Mouse (Mus musculus) ES-Bruce4 (cell line): ENCODE data around the gene Klk1b4. TPM values are rescaled to one million over a fixed set of nuclear protein-coding genes. Genes with fewer than 3 reads are reported as not detected.
A peak's percentile ranks its signal among the peaks of the same experiment; 100 is the strongest.
"Not testable (repeated sequence)": the region's sequence is repeated elsewhere in the genome, so short reads cannot be mapped to it uniquely, and the experiment has no call there.

Experiments used
- H3K27ac ChIP-seq: 2 replicates; pipeline ENCODE4 v1.5.1; 2012; ENCODE audit warnings: low read length, inconsistent platforms; ENCODE audit not compliant: insufficient read depth
- H3K27me3 ChIP-seq: 2 replicates; pipeline ENCODE4 v1.6.1; 2012; ENCODE audit warnings: mild to moderate bottlenecking, low read length, inconsistent platforms; ENCODE audit not compliant: control insufficient read depth, poor library complexity, insufficient read depth, severe bottlenecking
- H3K36me3 ChIP-seq: 2 replicates; pipeline ENCODE4 v1.6.1; 2012; ENCODE audit warnings: inconsistent platforms, mild to moderate bottlenecking, low read length, moderate library complexity; ENCODE audit not compliant: control insufficient read depth, poor library complexity, insufficient read depth, severe bottlenecking
- H3K4me1 ChIP-seq: one replicate; pipeline ENCODE4 v1.8.1; 2011; ENCODE audit warnings: low read length; ENCODE audit not compliant: control insufficient read depth, insufficient read depth
- H3K4me3 ChIP-seq: 2 replicates; pipeline ENCODE4 v1.5.1; 2011; ENCODE audit warnings: low read depth, mild to moderate bottlenecking, low read length
- H3K9ac ChIP-seq: 2 replicates; pipeline ENCODE4 v1.6.1; 2012; ENCODE audit warnings: low read depth, mild to moderate bottlenecking, inconsistent platforms; ENCODE audit not compliant: poor library complexity, severe bottlenecking
- H3K9me3 ChIP-seq: replicated peaks from 2 replicates; pipeline ENCODE4 v1.6.1; 2012; ENCODE audit warnings: mild to moderate bottlenecking, low read length, inconsistent platforms; ENCODE audit not compliant: control insufficient read depth, poor library complexity, insufficient read depth, severe bottlenecking
- CTCF ChIP-seq: IDR thresholded peaks from one replicate; pipeline ENCODE4 v1.8.1; 2011; ENCODE audit warnings: low read depth, low read length
- EP300 ChIP-seq: IDR thresholded peaks from 2 replicates; pipeline ENCODE4 v1.6.1; 2011; ENCODE audit warnings: low read depth, low read length; ENCODE audit not compliant: insufficient read depth
- POLR2A ChIP-seq: IDR thresholded peaks from one replicate; pipeline ENCODE4 v1.8.1; 2011; ENCODE audit warnings: low read length; ENCODE audit not compliant: insufficient read depth
- polyA plus RNA-seq: library from polyadenylated mRNA; stranded (reverse); fragments of >200 nt; gene quantifications from 2 replicates; pipeline ENCODE4 v1.2.4, GENCODE M21; 2011; ENCODE audit warnings: low read depth; ENCODE audit not compliant: missing spikeins, insufficient read depth, insufficient read length

The Klk1b4 gene
- polyA plus RNA-seq = not detected in 2 replicates

DNA sequence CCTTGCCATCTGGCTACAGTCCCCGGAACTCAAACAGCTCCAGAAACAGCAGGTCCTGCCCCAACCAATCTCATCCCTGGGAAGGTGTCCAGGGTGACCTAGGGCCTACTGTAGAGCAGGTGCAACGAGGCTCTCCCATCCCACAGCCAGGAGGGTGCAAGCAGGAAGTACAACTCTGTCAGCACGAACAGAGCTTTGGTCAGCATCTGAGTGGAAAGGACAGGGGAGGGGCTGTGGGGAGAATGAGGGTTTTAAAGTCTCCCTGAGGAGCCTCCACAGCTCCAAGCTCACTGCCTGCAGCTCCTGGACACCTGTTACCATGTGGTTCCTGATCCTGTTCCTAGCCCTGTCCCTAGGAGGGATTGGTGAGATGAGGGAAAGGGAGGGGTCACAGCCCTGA, at the start of gene Klk1b4:
Klk1b4 (plus strand) TSS at position 301 of the 400 bp plus-strand sequence.
- H3K27ac ChIP-seq, H3K4me3 ChIP-seq, H3K9ac ChIP-seq, H3K4me1 ChIP-seq, H3K36me3 ChIP-seq, H3K27me3 ChIP-seq, H3K9me3 ChIP-seq: not testable (repeated sequence)

DNA sequence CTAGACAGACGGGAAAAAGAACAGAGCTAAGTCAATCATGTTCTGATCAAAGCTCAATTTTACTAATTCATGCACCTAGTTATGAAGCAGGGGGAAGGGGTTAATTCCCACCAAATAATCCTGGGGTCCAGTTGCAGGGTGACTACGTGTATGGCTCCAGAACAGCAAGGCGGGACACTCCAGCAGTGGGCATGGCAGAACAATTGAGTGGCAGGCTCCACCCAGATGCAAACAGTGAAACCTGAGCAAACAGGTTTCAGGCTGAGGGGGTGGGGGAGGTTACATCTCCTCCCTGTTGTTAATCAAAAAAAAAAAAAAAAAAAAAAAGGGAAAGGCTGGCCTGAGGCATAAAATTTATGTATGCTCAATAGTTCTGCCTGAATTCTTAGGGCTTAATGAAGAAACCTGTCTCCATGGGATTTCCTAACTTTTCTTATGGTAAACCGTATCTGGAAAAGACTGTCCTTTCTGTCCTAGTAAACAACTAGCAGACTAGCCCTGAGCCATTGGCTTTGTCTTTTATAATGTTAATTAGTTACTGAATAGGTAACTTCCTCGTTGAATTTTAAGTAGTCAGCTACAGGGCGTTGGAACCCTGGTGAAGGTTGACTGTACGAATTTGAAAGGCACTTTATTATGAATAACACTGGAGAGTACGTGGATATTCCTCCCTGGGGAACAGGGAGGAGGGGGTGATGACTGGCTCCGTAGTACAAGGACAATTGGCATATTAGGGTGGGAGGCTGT, 27.8 kb upstream of the Klk1b4 start:
- Histone ChIP-seq H3K9ac (no peak overlapping the region), H3K4me3 (no peak overlapping the region), H3K27me3 (no peaks in the 10 kb centered on the region), H3K9me3 (peaks cover 38% of the 10 kb centered on the region), H3K36me3 (no peaks in the 10 kb centered on the region), H3K4me1 (no peaks in the 10 kb centered on the region), H3K27ac (peak overlapping the region; percentile 11; the same call in 1 of the 2 replicates)
- TF ChIP-seq EP300 = no peak
- TF ChIP-seq CTCF = no peak
- TF ChIP-seq POLR2A = no peak

DNA sequence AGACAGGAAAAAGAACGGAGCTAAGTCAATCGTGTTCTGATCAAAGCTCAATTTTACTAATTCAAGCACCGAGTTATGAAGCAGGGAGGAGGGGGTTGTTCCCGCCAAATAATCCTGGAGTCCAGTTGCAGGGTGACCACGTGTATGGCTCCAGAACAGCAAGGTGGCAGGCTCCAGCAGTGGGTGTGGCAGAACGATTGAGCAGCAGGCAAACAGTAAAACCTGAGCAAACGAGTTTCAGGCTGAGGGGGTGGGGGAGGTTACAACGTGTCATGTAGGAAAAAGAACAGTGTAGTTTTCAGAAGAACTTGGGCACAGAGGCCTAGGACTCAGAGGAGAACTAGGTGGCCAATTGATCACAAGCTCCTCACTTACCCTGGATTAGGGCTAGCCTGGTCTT, 20.7 kb upstream of the Klk1b4 start:
- not testable (repeated sequence) for H3K36me3 ChIP-seq, H3K27me3 ChIP-seq, H3K9ac ChIP-seq, H3K4me3 ChIP-seq, H3K9me3 ChIP-seq, H3K4me1 ChIP-seq, H3K27ac ChIP-seq

DNA sequence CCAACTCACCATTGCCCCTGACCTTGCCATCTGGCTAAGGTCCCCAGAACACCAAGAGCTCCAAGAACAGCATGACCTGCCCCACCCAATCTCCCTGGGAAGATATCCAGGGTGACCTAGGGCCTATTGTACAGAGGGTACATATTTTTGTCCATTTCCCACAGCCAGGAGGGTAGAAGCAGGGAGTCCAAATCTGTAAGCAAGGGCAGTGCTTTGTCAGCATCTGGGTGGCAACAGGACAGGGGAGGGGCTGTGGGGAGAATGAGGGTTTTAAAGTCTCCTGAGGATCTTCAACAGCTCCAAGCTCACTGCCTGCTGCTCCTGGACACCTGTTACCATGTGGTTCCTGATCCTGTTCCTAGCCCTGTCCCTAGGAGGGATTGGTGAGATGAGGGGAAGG, 19.3 kb upstream of the Klk1b4 start, which contains the start of gene Klk1b24:
Klk1b24 (plus strand) TSS at position 301 of the 400 bp plus-strand sequence.
- not testable (repeated sequence) for H3K9ac ChIP-seq, H3K36me3 ChIP-seq, H3K4me1 ChIP-seq, H3K9me3 ChIP-seq, H3K4me3 ChIP-seq, H3K27me3 ChIP-seq, H3K27ac ChIP-seq

DNA sequence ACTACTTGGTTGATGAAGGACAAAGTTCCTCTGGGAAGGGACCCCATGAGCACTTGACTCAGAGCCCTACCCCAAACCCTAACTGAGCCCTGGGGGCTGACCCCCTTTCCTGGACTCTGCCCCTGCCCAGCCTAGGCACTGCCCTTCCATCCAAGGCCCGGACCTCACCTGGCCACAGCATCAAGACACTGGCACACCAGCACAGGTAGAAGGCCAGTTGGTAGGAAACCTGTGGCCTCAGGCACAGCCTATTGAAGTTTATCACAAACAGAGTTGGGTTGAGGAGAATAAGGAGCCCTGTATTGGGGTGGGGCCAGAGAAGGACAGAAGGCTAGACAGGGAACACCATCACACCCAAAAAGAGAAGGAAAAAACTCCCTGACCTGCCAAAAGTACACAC, 13.8 kb upstream of the Klk1b4 start:
- H3K4me1 ChIP-seq, H3K9me3 ChIP-seq, H3K27ac ChIP-seq, H3K9ac ChIP-seq, H3K27me3 ChIP-seq, H3K36me3 ChIP-seq, H3K4me3 ChIP-seq: not testable (repeated sequence)

DNA sequence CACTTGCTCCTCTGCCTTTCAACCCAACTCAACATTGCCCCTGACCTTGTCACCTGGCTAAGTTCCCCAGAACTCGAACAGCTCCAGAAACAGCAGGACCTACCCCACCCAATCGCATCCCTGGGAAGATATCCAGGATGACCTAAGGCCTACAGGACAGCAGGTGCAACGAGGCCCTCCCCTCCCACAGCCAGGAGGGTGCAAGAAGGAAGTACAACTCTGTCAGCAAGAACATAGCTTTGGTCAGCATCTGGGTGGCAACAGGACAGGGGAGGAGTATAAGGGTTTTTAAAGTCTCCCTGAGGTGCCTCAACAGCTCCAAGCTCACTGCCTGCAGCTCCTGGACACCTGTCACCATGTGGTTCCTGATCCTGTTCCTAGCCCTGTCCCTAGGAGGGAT, 9.3 kb upstream of the Klk1b4 start, which contains the start of gene Klk1b3:
Klk1b3 (plus strand) TSS at position 301 of the 400 bp plus-strand sequence.
- Histone ChIP-seq H3K4me1 (no peaks in the 10 kb centered on the region), H3K9me3 (no peaks in the 10 kb centered on the region), H3K36me3 (no peaks in the 10 kb centered on the region), H3K4me3 (no peak within 1 kb of the TSS), H3K27me3 (no peaks in the 10 kb centered on the region), H3K27ac (no peak within 1 kb of the TSS), H3K9ac (no peak within 1 kb of the TSS)
- TF ChIP-seq CTCF = no peak
- no peak for TF ChIP-seq EP300
- no peak for TF ChIP-seq POLR2A

DNA sequence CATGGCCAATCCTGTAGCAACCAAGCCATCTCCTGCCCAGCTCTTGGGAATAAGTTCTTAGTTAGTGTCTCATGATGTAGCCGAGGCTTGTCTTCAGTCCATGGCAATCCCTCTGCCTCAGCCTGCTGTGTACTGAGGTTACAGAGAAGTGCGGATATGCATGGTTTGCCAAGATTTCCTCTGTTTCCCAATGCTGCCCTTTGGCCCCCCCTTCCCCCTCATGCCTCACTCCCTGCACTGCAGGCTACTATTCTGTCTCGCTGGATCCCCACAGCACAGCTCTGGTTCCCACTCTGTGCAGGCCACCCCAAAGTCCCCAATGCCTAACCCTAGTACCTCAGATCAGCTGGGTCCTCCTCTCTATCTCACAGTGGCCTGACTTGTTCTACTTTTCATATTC, 1.1 kb downstream of the Klk1b4 start:
- no peak overlapping the region for H3K27ac ChIP-seq
- no peak overlapping the region for H3K9ac ChIP-seq
- no peaks in the 10 kb centered on the region for H3K36me3 ChIP-seq
- H3K9me3 ChIP-seq = no peaks in the 10 kb centered on the region
- H3K4me1 ChIP-seq = no peaks in the 10 kb centered on the region
- TF ChIP-seq EP300 (no peak), CTCF (no peak), POLR2A (no peak)
- no peak overlapping the region for H3K4me3 ChIP-seq
- H3K27me3 ChIP-seq = no peaks in the 10 kb centered on the region
